Mouse (Mus musculus): Measurements from ENCODE around the gene Mbnl1.
"Not testable (repeated sequence)": the region's sequence is repeated elsewhere in the genome, so short reads cannot be mapped to it uniquely, and the experiment has no call there.

Gene Mbnl1

GRCm38 (mm10) chr3:60494774-60495535, 22.3 kb downstream of the Mbnl1 start:
- DNase-seq = not testable (repeated sequence)

DNA sequence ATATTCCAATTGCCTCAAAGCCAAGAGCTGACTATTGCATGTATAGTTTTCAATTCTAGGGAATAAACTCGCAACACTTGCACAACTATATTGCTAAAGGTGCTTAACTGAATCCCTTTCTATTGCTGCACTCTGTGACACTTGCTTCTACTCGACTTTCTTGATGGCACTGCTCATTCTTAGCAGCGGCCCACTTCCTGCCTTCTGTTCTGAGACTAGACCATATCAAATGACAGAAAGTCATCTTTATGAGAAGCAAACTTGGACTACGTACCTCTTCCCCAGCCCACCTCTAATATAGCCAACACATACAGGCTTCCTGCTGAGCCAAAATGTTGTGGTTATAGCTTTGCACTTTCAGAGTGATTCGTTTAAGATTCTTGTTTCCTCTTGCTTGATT, 23.6 kb downstream of the Mbnl1 start:
- DNase-seq = no peak

GRCm38 (mm10) chr3:60498151-60498550, 25.5 kb downstream of the Mbnl1 start:
- DNase-seq = no peak

DNA sequence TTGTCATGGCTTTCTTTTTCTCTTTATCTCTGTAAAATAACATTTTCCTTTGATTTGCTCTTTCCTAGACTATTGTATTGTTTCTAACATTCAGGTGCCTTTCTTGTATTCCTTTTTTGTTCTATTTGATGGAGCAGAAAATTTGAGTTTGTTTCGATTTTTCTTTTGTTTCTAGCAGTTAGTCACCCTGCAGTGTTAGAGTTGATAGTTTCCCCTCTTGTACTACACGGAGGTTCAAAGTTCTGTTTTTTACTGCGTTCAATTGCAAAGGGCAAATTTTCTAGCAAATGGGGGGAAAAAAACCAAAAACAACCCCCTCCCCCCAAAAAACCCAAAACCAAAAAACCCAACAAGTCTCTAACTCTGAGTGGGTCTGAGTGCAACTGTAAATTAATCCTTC, 26.0 kb downstream of the Mbnl1 start:
- DNase-seq = no peak

GRCm38 (mm10) chr3:60499157-60499578, 26.5 kb downstream of the Mbnl1 start:
- no peak for DNase-seq

DNA sequence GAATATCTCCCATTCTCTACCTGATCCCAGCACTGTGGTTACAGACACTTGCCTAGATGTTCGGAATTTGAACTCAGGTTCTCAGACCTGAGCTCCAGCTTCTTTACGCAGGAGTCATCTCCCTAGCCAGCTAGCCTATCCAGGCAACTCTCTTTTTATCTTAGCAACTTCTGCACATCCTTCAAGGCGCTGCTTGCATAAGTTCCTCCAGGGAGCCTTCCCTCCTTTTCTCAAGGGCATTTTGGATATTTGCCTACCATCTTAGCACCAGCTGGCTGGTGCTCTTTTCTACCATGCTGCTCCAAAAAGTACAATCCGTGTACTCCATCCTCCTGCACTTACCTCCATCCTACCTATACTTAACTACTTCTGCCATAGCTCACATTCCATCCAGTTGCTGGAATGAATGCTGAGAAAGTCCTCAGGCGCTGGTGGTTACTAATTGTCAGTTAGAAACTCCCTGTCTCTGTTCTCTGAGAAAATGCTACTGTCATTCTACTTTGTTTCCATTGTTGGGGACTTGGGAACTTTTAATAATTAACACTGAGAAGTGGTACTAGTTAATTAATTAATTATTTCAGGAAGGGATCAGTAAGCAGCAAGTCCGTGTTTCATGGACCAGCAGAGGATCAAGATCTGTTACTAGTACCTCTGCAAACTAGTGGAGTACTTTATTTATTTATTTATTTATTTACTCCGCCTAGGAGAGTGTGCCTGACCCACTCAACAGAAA, 27.3 kb downstream of the Mbnl1 start:
- DNase-seq = no peak

GRCm38 (mm10) chr3:60500571-60501527, 28.2 kb downstream of the Mbnl1 start:
- DNase-seq = peak; percentile 86

DNA sequence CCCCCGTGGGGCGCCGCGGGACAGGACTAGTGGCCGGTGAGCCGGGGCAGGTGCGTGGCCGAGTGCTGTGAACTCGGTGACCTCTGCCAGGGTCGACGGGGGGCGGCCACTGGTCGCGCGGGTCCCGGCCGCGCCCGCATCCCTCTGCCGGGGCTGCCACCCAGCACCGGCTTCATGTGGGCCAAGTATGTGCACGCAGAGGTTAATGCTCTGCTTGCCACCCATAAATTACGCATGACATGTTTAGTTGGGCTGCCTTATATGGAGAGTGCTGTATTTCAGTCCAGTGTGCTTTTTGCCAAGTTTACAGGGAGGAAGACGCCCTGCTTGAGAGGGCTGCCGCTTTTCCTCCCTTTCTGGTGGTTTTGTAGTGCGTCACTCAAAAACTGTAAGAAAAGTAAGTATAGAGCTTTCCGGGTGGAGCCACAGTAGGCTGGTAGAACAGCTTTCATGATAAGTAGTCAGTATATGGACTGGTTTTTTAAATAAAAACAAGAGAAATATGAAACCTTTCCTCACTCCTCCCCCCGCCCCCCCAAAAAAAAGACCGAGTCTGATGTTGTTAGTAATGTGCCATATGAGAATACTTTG, 29.0 kb downstream of the Mbnl1 start:
- DNase-seq = no peak

DNA sequence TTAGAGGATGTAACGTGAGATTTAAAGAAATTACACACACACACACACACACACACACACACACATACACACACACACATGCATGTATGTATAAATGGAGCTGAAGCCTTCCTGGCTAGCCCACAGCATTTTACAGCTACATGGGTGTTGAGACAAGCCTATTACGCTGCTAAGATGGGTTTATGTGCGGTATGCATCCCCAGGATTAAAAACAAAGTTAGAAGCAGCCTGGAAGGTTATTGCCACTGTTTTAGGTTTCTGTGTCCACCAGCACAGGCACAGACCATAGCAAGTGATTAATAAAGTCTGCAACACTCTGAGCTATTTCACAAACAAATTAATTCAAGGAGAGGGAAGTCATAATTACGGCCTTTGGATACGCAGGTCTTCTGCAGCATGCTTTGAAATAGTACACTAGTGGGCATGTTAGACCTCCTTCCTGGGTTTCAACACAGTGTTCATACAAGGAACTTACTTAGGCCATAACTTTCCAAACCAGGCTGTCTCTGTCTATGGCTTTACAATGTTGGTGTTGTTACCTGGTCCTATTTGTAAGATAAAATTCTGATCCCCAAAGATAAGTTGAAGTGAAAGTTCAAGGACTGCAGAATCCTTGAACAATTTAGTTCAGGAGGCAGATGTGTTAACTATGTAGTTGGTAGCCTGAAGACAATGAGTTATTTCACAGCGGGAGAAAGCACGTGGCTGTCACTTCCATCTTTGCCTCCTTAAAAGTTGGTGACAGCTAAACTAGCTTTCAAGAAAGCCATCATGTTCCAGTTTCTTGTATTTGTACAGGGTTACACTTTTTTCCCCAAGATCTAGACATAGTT, 29.7 kb downstream of the Mbnl1 start:
- DNase-seq = no peak

DNA sequence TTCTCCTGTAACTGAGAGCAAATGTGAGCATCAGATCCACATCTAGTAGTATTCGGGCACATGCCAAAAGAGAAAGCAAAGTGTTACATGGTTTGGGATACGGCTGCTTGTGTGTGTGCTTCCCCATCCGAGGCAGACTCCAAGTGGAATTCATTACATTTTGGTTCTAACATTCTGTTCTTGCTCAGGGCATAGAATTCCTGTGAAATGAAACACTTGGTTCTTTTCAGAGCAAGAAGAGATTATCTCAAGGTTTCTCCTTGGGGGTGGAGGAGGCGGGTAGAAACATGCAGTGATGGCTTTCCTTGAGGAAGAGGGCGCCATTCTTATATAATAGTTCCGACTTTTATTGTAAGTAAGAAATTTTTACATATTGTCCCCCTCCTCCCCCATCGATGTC, 30.6 kb downstream of the Mbnl1 start:
- DNase-seq = no peak

GRCm38 (mm10) chr3:60504775-60505430, 32.3 kb downstream of the Mbnl1 start:
- DNase-seq = no peak

GRCm38 (mm10) chr3:60506821-60507220, 34.2 kb downstream of the Mbnl1 start:
- no peak for DNase-seq

DNA sequence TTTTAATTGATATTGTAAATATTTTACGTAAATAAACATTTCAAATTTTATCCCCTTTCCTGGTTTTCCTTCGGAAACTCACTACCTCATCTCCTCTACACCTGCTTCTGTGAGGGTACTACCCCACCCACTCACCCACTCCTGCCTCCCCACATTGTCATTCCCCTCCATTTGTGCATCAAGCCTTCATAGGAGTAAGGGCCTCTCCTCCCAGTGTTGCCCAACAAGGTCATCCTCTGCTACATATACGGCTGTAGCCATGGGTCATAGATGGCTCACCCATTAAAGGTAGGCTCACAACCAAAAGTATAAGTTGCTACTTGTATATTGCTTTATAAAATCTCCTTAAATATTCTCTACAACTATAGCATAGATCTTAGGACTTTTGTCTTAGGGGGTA, 34.9 kb downstream of the Mbnl1 start:
- DNase-seq = no peak

- DNase-seq = no peak
Measured at GRCm38 (mm10) chr3:60507979-60508378, 35.3 kb downstream of the Mbnl1 start.

GRCm38 (mm10) chr3:60511197-60511596, 38.6 kb downstream of the Mbnl1 start:
- no peak for DNase-seq

DNA sequence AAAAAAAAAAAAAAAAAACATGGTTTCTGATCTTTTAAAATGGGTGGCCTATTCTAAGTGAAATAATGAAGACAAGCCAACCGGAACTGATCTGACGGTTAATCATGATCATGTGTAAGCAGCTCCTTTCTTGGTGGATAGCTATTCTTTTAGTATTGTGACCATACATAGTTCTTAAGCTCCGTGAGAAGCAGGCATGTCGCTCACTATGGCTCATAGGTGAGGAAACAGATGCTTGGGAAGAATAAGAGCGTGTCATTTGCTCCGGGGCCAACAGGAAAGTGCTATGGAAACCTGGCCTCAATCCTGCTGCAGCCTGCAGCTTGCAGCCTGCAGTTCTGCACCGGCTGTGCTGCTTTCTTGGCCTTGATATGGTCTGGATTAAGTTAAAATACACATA, 40.7 kb downstream of the Mbnl1 start:
- no peak for DNase-seq

DNA sequence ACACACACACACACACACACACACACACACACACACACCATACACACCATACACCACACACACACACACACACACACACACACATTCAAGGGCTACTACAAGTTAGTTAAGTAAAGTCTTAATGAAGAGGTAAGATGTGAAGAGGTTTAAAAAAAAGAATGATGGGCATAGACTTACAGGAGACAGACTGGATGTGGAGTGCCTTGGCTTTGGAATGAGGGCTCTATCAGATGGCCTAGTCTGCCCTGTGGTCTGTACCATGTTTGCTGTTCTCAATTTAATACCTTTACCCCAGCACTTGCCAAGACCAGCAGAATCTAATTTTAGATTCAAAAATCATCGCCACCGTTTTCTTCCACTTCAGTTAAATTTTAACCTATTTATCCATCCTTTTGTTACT, 41.1 kb downstream of the Mbnl1 start:
- no peak for DNase-seq

GRCm38 (mm10) chr3:60515430-60515829, 42.8 kb downstream of the Mbnl1 start:
- DNase-seq = no peak

DNA sequence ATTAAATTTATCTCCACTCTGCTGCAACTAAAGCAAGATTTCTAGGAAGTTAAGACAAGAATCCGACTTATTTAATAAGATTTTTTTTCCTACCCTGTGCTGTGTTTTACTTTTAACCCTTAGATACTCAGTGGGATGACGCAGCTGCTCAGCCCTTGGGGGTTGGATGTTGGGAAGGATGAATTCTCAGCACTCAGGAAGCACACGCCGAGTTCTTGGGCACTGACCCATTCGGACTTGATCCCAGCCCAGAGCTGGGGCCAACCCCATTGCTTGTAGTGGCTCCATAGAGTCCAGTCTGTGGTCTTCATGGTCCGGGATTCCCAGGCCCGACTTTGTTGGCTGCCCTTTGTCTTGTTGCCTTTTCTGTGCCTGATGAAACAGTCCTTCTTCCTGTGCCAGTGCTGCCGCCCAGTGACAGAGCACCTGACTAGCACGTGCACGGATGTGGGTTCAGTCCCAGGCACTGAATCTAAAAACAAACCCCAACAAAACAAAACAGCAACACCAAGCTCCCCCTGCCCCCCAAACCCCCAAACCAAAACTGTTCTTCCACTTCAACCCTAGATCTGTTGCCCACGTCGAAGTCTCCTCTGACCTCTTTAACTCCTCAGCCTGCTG, 43.5 kb downstream of the Mbnl1 start:
- no peak for DNase-seq

DNA sequence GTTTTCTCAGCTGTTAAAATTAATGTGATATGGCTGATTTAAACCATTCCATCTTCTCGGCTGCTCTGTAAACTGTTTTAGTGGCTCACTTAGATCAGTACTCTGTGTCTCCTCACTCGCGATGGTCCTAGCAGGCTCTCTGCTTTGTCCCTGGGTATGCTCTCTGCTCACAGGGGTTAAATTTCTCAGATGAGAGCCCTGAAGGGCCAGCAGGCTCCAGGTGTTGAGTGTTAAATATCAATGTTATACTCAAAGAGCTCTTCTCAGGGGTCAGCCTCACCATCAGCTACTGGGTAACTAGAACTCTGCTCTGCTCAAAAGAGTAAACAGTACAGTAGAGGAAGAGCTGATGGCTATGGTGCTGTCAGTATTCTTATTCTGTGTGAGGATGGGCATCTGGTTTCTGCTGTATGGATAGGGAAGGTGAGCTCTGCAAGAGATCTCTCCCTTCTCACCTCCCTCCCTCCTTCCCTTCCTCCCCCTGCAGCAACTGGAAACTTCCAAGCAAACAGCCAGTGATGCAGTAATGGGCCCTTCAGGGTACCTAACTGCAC, 44.7 kb downstream of the Mbnl1 start:
- DNase-seq = no peak

DNA sequence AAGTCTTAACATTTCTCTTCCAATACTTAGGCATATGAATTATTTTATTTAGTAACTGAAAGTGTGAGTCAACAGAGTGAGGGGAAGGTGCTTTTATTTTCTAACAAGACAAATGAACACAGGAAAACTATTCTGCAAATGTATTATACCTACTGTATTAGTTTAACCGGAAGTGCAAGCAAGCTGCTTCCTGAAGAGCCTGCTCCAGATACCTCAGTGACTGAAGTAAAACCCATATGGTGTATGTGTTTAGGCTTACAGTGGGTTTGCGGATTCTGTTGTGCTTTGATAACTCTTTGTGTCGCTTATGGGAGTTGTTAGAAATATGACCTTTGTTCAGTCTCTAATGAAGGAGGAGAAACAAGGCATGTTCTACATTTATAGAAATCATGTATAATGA, 46.7 kb downstream of the Mbnl1 start:
- no peak for DNase-seq

Measured in cerebellum, adult 8-10 months (tissue).